Mouse (Mus musculus) CD4-positive naive resting alpha-beta T cell, adult 76 days (primary cell): ENCODE results near the gene Ifitm7. TPM values are rescaled to one million over a fixed set of nuclear protein-coding genes. Genes with fewer than 3 reads are reported as not detected.

ENCODE experiments used
- total RNA-seq: library from RNA; stranded (reverse); gene quantifications from one replicate; pipeline ENCODE4 v1.2.4, GENCODE M21; 2023

The Ifitm7 gene
- total RNA-seq: not detected

GRCm38 (mm10) chr16:13986574-13987478 is at the start of gene Ifitm7, which contains the start of gene 2900011O08Rik:
Gene Ifitm7, minus strand, starts transcription at chr16:13986888.
Gene 2900011O08Rik, plus strand, starts transcription at chr16:13986604.

Other genes starting within 250 kb of the Ifitm7 start
- gene Rrn3, start 206.2 kb downstream of the Ifitm7 start, total RNA-seq: 34.9 TPM
- 63.0 TPM for gene Ntan1, start 168.0 kb downstream of the Ifitm7 start, total RNA-seq
- gene Pdxdc1, start 83.8 kb downstream of the Ifitm7 start, total RNA-seq: 76.5 TPM
- 1.8 TPM for gene Mpv17l, start 83.7 kb downstream of the Ifitm7 start, total RNA-seq
- gene 2900011O08Rik, start 284 bp downstream of the Ifitm7 start, total RNA-seq: not detected
- 43.3 TPM for gene Nde1, start 176.4 kb upstream of the Ifitm7 start, total RNA-seq
- 55.0 TPM for gene Marf1, start 176.5 kb upstream of the Ifitm7 start, total RNA-seq